Mouse (Mus musculus) thymus, adult 18-20 months (tissue): ENCODE results near the gene AI661453.

ENCODE experiments used
- DNase-seq, 2 experiments: peaks; one replicate each; pipeline ENCODE4 v3.0.0; 2022; ENCODE audit warnings: mixed read lengths in 2 of 2

The AI661453 gene

DNA sequence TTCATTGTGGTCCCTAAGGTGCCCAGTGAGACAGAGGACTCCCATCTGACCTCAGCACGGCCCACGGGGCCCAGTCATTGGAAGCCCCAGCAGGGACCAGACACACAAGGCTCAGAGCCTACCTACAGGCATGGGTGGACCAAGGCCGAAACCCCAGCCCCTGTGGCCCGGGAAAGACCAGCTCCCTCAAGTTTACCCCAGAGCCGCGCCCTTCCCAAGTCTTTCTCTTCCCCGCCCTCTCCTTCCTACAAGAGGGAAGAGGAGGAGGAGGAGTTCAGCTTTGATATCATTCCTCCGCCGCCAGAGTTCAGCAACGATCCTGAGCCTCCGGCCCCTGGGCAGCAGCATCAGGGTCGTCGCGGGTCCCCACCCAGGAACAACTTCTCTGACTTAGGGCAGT lies 31.6 kb downstream of the AI661453 start:
- DNase-seq = no peak

DNA sequence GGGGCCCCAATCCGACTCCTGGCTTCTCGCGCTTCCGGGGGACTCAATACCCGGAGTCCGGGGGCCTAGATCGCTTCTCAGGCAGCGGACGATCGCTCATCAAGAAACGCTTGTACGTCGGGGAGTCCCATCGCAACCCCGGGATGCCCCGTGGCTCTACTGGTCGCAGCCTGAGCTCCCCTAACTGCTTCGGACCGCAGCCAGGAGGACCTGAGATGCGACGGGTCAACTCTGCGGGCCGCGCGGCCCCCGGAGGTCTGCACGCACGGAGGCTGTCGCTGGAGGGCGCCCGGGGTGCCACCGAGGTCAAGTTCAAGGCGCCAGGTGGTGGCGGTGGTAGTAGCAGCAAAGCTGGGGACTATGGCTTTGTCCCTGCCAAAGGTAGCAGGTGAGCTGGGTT lies 32.1 kb downstream of the AI661453 start:
- DNase-seq = no peak

DNA sequence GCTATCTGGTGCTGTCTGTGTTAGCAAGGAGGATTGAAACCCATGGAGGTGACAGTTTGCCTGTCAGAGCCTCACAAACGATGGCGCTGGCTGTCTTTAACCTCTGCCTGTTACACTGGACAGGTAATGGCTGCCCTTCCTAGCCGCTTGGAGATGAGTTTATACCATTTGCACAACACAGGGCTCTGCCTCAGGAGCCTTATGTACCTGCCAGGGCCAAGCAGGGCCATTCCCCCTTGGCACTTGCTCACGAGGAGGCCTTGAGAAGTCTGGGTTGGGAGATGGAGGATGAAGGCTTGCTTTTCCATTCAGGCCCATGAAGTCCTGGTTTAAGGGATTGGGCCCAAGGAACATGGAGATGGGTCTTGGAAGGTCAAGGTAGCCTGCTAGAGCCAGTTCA lies 33.2 kb downstream of the AI661453 start:
- DNase-seq = no peak

DNA sequence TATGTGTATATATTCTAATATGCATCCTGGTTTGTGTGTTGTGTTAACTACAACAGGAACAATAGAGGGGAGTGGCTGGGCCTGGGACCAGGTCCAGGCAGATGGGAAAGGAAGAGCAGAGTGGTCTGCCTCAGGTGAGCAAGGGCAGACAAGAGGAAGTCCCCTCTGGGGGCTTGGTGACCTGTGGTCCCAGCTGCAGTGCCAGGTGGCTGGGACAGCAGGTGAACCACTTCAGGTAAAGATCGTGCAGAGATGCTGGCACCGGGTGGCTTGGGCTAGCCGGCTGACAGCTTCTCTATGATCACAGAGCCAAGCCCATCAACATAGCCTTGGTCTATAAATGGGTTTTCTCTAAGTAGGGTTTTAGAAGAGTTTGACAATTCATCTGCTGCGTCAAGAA lies 33.7 kb downstream of the AI661453 start:
- DNase-seq = no peak

DNA sequence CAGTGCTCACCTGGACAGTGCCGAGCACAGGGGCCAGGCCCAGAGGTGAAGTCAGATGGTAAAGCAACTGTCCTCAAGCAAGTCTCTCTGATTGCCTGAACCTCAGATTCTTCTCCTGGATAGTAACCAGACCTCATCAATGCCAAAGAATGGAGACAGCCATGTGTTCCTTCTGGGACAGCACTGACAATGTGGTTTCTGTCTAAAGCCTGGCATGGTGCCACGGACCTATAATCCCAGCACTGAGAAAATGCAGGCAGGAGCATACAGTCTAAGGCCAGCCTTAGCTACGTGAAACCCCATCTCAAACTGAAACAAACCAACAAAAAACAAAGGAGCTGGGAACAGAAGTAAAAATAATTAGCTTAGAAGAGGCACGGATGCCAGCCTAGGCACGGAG lies 34.3 kb downstream of the AI661453 start:
- no peak for DNase-seq

DNA sequence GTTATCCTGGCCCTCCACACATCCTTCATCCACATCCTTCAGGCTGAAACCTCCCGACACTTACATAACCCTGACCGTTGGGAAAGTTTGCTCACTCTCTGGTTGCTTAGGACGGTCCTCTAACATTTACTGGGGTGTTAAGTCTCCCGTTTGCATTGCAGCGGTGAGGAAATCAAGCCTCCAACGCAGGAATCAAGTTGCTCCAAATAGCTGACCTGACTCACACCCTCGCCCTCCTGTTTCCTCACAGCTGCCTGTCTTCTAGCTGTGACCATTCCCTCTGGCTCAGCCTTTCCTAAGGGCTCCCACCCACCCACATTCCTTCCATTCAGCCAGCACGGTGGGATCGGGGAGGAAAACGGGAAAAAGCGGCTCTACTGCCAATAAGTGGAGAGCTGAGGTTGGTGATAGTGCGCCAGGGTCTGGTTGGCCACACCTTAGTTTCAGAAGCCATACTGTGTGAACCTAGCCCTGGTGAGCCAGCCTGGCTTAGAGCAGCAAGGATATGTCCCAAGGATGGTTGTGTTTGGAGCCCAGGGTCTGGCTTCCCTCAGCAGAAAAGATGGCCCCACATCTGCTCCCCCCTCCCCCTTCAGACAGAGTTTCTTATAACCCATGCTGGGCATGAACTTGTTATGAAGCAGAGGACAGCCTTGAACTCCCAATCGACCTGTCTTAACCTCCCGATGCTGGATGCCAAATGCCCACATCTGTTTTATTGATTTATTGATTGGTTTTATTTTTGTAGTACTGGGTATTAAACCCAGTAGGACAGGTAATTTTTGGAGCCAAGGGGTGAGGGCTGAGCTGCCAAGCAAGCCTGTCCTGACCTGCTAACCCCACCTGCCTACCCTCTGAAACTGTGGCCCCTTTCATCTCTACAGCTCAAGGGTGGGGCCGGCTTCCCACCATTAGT lies 36.3 kb downstream of the AI661453 start:
- DNase-seq = no peak

DNA sequence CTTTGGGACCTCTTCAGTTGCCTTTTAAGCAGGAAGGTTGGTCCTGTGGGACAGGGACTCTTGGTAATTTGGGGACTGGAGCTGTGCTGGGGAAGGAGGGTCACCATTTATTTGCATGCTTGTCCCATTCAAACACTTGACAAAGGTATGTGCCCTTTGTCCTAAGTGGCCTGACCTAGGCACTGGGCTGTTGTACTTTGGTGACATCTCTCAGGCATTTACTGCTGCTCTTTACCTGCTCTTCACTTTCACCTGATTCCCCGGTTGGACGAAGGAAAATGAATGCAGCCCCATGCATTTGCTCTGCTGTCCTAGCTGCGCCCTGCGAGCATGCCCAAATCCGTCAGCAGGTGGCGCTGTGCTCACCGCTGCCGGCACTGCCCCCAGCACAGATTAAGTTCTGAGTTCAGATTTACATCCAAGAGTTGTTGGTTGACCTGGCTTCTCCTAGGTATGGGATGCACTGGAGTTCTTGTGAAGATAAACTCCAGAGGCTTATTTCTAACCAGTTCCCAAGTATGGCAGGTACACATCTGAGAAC lies 37.1 kb downstream of the AI661453 start:
- DNase-seq = peak; percentile 28 to 36

DNA sequence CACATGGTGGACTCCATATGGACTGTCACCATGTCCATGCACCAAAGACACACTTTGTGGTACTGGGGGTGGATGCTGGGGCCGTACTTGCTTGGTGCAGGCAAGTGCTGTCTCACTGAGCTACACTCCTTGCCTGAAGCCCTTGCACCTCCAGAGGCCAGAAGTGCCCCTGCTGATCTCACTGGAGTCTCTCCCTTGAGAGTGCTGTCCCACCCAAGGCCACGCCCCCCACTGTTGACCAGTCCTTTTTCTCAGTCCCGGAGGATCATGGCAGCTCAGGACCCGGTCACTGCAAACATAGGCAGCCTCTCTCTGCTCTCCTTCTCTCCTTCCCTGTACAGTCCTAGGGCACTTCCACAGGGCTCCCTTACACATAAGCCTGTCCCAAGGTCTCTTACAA lies 37.8 kb downstream of the AI661453 start:
- no peak for DNase-seq

DNA sequence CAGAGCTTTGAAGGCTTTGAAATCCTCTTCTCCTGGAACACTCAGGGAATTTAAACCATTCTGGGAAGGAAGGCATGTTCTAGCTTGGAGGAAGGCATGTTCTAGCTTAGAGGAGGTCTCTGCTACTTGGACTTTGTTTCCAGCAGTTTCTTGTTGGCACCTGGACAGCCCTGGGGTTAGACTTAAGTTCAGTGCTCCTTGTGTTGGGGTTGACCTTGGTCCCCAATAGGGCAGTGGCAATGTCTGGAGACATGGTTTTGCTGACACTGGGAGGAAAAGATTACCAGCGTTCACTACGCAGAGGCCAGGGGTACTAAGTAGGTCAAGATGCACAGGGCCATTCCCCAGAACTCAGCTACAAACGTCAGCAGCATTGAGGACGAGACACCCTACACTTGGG lies 38.8 kb downstream of the AI661453 start:
- no peak for DNase-seq

DNA sequence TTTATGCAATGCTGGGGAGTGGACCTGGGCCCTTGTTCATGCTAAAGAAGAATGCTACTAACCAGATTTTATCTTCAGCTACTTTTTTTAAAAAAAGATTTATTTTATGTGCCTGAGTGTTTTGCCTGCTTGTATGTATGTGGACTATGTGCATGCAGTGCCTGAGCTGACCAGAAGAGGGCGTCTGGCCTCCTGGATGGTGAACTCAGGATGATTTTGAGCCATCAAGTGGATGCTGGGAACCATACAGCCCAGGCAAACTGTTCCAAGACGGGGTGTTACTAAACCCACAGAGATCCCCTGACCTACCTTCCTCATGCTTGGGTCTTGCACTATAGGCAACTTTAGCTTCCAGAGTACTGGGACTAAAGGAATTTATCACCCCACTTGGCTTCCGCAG lies 39.3 kb downstream of the AI661453 start:
- DNase-seq = no peak

DNA sequence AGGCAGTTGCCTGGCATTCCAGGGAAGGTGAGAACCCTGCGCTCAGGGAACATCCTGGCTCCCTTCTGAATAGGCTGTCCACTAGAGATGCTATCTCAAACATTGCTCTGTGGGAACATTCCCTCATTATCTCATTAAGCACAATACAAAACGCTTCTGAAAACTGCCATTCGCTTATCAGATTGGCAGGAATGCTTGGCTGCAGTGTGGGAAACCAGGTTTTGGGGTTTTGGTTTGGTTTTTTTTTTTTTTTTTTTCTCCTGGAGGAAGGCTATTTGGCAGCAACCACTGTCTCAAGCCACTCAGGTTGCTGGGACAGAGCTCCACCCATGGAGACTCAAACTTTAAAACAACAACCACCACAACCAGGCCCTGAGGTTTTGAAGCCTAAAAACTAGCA lies 43.5 kb downstream of the AI661453 start:
- DNase-seq = no peak

DNA sequence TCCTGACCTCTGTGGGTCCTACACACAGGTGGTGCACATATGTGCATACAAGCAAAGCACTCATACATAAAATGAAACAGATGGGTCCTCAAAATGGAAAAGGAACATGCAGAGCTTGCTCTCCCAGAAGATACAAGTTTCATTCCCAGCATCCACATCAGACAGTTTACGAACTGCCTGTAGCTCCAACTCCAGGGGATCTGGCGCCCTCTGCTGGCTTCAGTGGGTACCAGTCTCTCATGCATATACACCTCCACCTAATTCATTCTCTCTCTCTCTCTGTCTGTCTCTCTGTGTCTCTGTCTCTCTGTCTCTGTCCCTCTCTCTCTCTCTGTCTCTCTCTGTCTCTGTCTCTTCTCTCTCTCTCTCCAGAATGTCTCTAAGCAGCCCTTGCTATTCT lies 46.0 kb downstream of the AI661453 start:
- peak in 1 of 2 experiments; percentile 41 for DNase-seq

DNA sequence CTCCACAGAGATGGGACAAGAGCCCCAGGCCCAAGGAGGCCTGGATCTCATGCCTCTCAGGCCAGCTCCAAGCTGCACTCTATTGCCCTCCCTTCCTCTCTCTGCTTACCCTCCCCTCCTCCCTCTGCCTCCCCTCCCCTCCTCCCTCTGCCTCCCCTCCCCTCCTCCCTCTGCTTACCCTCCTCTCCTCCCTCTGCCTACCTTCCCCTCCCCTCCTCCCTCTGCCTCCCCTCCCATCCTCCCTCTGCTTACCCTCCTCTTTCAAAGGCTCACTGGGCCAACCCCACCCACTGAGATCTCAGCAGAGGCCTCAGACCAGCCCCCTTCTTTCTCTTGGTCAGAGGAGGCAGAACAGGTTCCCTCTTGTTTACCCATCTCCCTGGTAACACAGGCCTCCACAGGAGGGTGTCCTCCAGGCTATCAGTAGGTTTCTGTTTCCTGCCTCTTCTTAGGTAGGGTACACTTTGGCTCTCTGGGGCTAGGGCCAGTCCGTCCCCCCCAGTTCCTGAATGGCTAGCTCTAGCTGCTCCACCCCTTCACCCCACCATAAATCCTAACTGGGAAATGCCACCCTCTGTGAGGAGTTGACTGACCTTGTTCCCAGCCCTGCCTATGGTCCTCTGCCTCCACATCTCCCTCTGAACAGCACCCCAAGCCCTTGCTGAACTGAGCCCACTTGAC lies 48.0 kb downstream of the AI661453 start:
- DNase-seq = no peak

DNA sequence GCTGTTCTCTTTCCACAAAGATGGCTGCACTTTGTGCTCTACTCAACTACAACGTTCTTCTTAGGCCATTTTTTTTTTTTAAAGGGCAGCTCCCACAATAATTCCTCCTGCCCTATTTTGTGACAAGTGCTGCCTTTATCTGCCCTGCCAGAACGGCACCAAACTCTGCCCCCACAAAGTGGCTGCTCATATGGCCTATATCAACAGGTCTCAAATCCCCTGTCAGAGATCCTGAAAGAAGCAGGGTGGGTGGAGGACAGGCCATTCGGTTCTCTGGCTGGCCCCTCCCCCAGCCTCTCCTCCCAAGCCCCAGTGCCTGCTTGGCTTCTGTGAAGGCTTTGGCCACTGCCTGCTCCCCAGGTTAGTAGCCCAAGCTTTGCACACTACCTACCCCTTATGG lies 48.6 kb downstream of the AI661453 start:
- DNase-seq = no peak

DNA sequence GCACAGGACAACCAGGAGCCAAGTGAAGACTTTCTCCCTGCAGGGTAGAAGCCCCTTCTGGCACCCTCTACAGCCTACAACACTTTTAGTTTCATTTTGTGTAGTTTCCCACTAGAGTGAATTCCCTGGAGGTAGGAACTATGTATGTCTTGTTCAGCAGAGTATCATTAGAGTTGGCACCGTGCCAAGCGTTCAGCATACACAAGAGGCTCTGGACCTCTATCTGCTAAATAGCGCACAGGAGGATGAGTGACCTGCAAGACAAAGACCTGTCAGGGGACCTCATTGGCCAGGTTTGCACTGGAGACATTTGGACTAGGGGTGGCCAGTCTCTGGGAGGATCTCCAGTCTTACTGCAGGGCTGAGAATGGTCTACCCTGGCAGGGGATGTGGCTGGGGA lies 49.4 kb downstream of the AI661453 start:
- DNase-seq = no peak

DNA sequence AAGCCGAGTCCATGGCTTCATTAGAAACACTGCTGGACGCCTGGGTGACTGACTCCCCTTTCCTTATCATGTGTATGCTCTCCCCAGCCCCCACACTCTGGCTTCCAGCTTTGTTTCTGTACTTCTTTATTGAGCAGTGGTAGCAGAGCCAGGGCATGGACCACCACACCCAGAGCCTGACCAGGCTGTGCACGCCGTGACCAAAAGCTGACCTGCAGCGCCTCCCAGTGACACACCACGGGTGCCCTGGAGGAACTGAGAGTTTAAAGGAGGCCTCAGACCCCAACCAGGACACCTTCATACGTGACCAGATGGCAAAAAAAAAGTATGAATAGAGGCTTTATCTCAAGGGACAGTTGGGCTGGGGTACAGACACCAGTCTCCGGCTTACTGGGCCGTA lies 54.4 kb downstream of the AI661453 start:
- no peak for DNase-seq

DNA sequence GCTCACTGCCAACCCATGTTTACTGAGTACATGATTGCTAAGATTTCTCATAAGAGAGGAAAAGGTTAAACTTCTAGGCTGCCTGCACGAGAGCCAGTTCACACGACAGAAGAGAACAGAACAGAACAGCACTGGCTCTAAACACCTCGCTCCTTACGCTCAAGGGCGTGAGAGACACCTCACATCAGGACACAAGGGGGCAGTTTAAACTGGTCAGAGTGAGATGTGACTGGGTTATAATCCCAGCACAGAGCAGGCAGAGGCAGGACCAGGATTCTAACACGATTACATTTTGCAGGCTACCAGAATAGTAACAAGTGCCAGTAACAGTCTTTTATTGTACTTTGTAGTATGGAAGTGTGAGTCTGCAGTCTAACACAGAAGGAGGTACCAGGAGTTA lies 56.3 kb downstream of the AI661453 start:
- DNase-seq = no peak

DNA sequence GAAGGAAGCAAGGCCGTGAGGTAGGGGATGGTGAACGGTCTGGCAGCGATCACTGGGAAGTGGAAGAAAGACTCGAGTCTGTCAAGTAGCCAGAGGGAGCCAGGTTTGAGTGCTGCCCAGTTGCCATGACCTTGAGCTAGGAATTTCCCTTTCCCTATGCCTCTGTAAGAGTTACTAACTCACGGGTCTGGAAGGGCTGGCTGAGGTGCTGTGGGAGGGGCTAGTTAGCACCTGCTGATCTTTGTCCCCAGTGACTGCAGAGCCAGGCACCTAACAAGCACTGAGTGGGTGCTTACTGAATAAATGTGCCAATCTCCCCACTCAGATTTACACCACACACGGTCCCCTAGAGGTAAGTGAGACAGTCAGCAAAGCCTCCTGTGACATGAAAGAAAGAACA lies 57.2 kb downstream of the AI661453 start:
- no peak for DNase-seq

DNA sequence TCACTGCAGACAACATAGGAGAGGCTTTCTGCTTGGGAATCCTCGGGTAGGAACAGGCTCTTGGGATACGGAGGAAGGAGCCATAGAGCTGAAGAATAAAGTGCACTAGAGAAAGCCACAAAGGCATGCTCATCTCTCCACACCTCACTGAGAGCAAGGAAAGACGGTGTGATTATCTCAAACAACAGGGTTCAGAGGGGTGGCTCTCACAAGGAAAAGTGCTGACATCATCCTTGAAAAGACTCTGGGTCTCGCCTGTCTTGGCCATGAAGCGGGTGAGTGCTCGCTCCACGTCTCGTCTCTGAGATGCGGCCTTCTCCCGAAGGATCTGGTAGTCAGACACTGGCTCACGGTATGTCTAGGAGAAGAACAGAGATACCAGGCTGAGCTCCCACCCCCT lies 57.7 kb downstream of the AI661453 start:
- no peak for DNase-seq

DNA sequence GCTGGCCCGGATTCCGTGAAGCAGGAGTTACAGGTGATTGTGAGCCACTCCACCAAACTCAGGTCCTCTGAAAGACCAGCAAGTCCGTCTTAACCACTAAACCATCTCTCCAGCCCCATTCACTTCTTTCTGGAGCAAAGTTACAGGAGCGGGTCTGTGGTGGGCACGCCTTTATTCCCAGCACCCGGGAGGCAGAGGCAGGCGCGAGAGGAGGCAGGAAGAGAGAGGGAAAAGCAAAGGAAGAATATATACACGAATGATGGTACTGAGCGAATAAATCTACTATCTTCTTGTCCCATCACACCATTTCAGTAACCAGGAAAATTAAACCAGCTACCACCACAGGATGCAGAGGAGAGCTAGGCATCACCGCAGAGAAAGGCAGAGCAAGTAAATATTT lies 65.1 kb downstream of the AI661453 start:
- DNase-seq = no peak

DNA sequence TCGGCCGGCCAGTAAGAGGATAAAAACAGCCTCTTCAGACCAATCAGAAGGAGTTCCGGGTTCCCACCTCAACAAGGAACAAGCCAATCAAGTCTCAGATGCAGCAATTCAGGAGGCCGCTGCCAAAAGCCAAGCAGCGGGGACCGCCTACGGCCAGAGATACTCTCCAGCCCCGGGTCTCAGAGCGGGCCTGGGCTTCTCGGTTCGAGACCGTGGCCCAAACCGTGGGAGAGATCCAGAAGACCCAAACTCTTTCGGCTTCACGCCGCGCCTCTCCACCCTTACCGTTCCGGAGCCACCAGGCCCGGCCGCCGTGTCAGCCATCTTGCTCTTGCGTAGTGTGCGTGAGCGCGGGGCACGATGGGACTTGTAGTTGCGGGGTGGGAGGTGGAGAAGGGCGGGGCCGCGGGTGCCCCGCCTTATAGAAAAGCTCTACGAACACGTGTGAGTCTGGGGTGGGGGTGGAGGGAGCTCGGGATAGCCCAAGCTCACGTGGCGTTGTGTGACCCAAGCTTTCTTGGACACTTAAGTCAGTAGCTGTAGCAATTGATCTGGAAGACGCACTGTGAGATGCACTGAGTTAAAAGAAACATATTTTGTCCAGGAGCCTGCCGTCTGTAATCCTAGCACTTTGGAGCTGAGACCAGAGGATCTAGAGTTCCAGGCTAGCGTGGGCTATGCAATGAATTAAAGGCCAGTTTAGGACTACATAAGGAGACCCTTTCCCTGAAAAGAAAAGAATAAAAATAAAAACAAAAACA lies 65.7 kb downstream of the AI661453 start, which contains the start of gene Taf8:
TSS of gene Taf8 (minus strand) at position 347 of the 761 bp plus-strand sequence.
- peak; percentile 88 to 91 for DNase-seq

DNA sequence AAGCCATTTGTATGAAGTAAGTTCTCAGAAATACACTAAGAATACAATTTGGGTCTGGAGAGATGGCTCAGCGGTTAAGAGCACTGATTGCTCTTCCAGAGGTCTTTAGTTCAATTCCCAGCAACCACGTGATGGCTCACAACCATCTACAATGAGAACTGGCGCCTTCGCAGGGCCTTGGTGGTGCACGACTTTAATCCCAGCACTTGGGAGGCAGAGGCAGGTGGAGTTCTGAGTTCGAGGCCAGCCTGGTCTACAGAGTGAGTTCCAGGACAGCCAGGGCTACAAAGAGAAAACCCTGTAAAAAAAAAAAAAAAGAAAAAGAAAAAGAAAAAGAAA lies 66.3 kb downstream of the AI661453 start:
- DNase-seq = peak in 1 of 2 experiments; percentile 9

DNA sequence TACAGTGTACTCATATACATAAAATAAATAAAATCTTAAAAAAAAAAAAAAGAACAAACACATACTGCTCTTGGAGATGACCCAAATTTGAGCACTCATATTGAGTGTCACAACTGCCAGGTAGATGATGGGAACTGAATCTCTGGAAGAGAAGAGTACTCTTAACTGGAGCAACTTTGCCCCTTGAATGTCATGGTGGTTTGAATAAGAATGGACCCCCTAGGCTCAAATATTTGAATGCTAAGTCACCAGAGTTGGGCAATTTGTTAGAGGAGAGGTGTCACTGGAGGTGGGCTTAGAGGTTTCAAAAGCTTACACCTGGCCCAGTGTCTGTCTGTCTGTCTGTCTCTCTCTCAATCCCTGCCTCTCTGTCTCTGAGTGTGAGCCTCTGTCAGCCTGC lies 67.3 kb downstream of the AI661453 start:
- peak in 1 of 2 experiments; percentile 16 for DNase-seq
